Mouse (Mus musculus) thymus, adult 2 months (tissue): ENCODE measurements around the gene Pik3ap1. TPM values are rescaled to one million over a fixed set of nuclear protein-coding genes. Genes with fewer than 3 reads are reported as not detected.

ENCODE experiments used
- DNase-seq: peaks from one replicate; pipeline ENCODE4 v3.0.0; 2021
- H3K27ac ChIP-seq: fragments of 200-500 bp; 2 replicates; pipeline ENCODE4 v1.5.1; 2012; ENCODE audit warnings: low read length, control low read depth; ENCODE audit not compliant: control insufficient read depth, insufficient read depth
- H3K27me3 ChIP-seq: fragments of 200-500 bp; 2 replicates; pipeline ENCODE4 v1.6.1; 2012; ENCODE audit warnings: mild to moderate bottlenecking, low read length, moderate library complexity, mixed read lengths; ENCODE audit not compliant: control insufficient read depth, insufficient read depth
- H3K36me3 ChIP-seq: fragments of 200-500 bp; 2 replicates; pipeline ENCODE4 v1.6.1; 2012; ENCODE audit warnings: mild to moderate bottlenecking, low read length, moderate library complexity; ENCODE audit not compliant: control insufficient read depth, insufficient read depth
- H3K4me1 ChIP-seq: fragments of 200-500 bp; replicated peaks from 2 replicates; pipeline ENCODE4 v1.6.1; 2012; ENCODE audit warnings: low read length; ENCODE audit not compliant: control insufficient read depth, insufficient read depth
- H3K4me3 ChIP-seq: fragments of 200-500 bp; 2 replicates; pipeline ENCODE4 v1.5.1; 2012; ENCODE audit warnings: mild to moderate bottlenecking, low read length, control low read depth, moderate library complexity; ENCODE audit not compliant: control insufficient read depth, insufficient read depth
- CTCF ChIP-seq: fragments of 200-500 bp; IDR thresholded peaks from 2 replicates; pipeline ENCODE4 v1.5.1; 2012; ENCODE audit warnings: mild to moderate bottlenecking, control low read depth, low read length, moderate library complexity, borderline replicate concordance; ENCODE audit not compliant: control insufficient read depth, poor library complexity, insufficient read depth; ENCODE audit errors: extremely low read depth
- POLR2A ChIP-seq: fragments of 200-500 bp; IDR thresholded peaks from 2 replicates; pipeline ENCODE4 v1.6.1; 2012; ENCODE audit warnings: mild to moderate bottlenecking, low read length, control low read depth, moderate library complexity; ENCODE audit not compliant: control insufficient read depth, poor library complexity, insufficient read depth; ENCODE audit errors: extremely low read depth
- WGBS: fragments of 180-500 bp; shearing (Covaris S2); methylation state at CpG from one replicate; pipeline ENCODE4 v1.1.7; 2018; 5-methylcytosine and 5-hydroxymethylcytosine counted together
- polyA plus RNA-seq: library from polyadenylated mRNA; depleted of rRNA; stranded (reverse); fragments of >200 nt; gene quantifications from 2 replicates; pipeline ENCODE4 v1.2.3, GENCODE M21; 2012

The Pik3ap1 gene
- polyA plus RNA-seq, 1 experiment = 10.0 TPM

DNA sequence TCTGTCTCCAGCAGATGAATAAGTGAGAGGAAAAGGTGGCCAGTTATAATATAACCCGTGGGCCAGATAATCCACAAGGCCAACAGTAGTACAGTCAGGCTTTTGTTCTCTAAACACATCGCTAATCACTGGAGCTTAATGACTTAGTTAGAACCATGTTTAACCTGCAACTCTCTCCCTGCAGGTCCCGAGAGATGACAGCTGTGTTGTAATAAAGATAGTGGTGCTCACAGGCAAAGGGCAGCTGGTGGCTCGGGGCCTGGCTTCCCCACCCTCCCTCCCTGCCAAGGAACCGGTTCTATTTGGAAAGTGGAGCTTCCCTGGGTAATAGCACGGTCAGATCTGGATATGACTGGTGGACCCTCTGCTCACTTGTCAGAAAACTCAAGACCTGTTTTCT lies 100.4 kb downstream of the Pik3ap1 start:
- Histone ChIP-seq H3K4me1 (peaks cover 4% of the 10 kb centered on the region), H3K36me3 (no peaks in the 10 kb centered on the region), H3K27ac (no peak overlapping the region), H3K4me3 (no peak overlapping the region), H3K27me3 (no peaks in the 10 kb centered on the region)
- 92% methylated on average over 6 of the region's 6 CpGs for WGBS
- no peak for DNase-seq
- no peak for TF ChIP-seq POLR2A
- TF ChIP-seq CTCF = no peak

DNA sequence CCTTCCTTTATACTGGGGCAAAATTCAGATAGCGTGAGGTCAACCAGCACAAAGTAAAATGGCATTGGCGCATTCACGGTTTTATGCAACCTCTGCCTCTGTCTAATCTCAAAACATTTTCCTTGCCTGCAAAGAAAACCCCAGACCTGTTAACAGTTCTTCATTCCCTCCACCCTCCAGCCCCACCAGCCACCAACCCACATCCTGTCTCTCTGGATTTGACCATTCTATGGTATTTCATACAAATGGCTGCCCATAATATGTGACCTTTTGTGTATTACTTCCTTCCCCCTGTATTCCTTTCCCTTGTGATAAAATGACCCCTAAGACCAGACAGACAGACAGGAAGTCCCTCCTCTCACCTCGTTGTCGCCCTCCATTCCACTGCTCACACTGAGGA lies 102.2 kb downstream of the Pik3ap1 start:
- no peak for DNase-seq
- Histone ChIP-seq H3K36me3 (no peaks in the 10 kb centered on the region), H3K4me1 (peaks cover 4% of the 10 kb centered on the region), H3K27ac (no peak overlapping the region), H3K4me3 (no peak overlapping the region; the same call in 1 of the 2 replicates), H3K27me3 (no peaks in the 10 kb centered on the region)
- WGBS = 8% methylated on average over 5 of the region's 5 CpGs
- TF ChIP-seq POLR2A (no peak), CTCF (no peak)

GRCm38 (mm10) chr19:41282216-41282615 lies 102.7 kb downstream of the Pik3ap1 start:
- Histone ChIP-seq H3K27me3 (no peaks in the 10 kb centered on the region), H3K4me1 (peaks cover 4% of the 10 kb centered on the region), H3K36me3 (no peaks in the 10 kb centered on the region), H3K4me3 (no peak overlapping the region), H3K27ac (no peak overlapping the region)
- no peak for DNase-seq
- TF ChIP-seq POLR2A (no peak), CTCF (no peak)
- WGBS = 94% methylated on average over 4 of the region's 4 CpGs

GRCm38 (mm10) chr19:41279724-41280244 lies 105.1 kb downstream of the Pik3ap1 start:
- no peak overlapping the region for H3K27ac ChIP-seq
- no peaks in the 10 kb centered on the region for H3K36me3 ChIP-seq
- H3K27me3 ChIP-seq = no peaks in the 10 kb centered on the region
- no peak for DNase-seq
- peaks cover 4% of the 10 kb centered on the region for H3K4me1 ChIP-seq
- 93% methylated on average over 8 of the region's 8 CpGs for WGBS
- no peak overlapping the region for H3K4me3 ChIP-seq
- no peak for TF ChIP-seq CTCF
- no peak for TF ChIP-seq POLR2A

DNA sequence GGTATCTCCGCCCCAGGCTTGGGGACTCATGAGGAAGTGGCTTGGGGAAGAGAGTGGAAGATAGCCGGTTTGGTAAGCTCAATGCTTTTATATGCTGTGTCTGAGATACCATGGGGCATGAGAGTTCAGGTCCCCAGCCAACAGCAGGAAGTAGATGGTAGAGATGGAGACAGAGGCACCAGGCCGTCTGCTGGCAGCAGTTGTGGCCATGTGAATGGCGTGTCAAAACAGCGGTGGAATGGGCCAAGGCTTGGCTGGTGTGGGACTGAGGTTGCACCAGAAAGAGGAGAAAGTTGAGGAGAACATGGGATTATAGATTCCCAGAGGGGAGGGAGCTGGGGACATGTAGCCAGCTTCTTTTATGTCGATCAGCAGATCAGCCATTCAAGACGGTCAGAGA lies 106.3 kb downstream of the Pik3ap1 start:
- TF ChIP-seq POLR2A = no peak
- TF ChIP-seq CTCF = no peak
- H3K36me3 ChIP-seq = no peaks in the 10 kb centered on the region
- DNase-seq = no peak
- 76% methylated on average over 7 of the region's 7 CpGs for WGBS
- peaks cover 4% of the 10 kb centered on the region for H3K4me1 ChIP-seq
- no peaks in the 10 kb centered on the region for H3K27me3 ChIP-seq
- H3K27ac ChIP-seq = no peak overlapping the region
- no peak overlapping the region for H3K4me3 ChIP-seq

DNA sequence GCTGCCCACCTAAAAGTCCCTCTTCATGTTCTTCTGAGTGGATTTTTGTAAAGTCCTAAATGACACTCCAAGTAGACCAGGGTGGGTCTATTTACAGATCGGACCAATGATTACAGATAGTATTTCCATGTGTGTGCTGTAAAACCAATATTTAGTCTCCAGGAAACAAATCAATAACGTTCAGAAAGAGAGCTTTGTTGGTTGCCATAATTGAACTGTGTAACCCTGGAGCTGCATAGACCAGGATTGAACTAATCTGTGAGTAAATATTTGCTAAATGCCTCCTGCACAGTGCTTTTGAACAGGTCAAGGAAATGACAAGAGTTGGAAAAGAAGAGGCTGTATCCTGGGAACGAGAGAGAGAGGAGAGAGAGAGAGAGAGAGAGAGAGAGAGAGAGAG lies 109.3 kb downstream of the Pik3ap1 start:
- H3K27ac ChIP-seq = no peak overlapping the region
- TF ChIP-seq POLR2A = no peak
- no peak for TF ChIP-seq CTCF
- no peak overlapping the region for H3K4me3 ChIP-seq
- no peak for DNase-seq
- WGBS = 93% methylated on average over 3 of the region's 3 CpGs
- no peaks in the 10 kb centered on the region; the same call in 1 of the 2 replicates for H3K4me1 ChIP-seq
- no peaks in the 10 kb centered on the region for H3K27me3 ChIP-seq
- H3K36me3 ChIP-seq = no peaks in the 10 kb centered on the region

DNA sequence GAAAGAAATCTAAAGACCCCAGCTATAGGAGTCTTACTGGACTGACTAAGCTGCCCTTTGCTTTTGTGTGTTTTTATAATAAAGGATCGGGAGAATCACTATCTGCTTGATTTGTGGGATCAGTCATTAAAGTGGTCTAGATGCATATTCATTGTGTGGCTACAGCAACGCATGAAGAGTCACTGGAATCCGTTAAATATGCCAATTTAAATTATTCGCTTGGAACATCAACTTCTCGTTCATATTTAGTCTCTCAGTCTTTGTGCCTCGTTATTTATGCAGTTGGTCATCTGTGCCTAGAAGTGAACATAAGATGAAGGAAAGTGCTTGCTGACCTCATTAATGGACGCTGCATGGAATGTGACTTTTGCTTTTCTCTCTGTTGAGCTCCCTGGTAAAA lies 114.0 kb downstream of the Pik3ap1 start:
- no peaks in the 10 kb centered on the region for H3K4me1 ChIP-seq
- no peak overlapping the region for H3K4me3 ChIP-seq
- DNase-seq = no peak
- no peak for TF ChIP-seq CTCF
- no peak for TF ChIP-seq POLR2A
- no peaks in the 10 kb centered on the region for H3K27me3 ChIP-seq
- H3K36me3 ChIP-seq = no peaks in the 10 kb centered on the region
- no peak overlapping the region for H3K27ac ChIP-seq
- 96% methylated on average over 7 of the region's 7 CpGs for WGBS
